In the genomic region with DNA sequence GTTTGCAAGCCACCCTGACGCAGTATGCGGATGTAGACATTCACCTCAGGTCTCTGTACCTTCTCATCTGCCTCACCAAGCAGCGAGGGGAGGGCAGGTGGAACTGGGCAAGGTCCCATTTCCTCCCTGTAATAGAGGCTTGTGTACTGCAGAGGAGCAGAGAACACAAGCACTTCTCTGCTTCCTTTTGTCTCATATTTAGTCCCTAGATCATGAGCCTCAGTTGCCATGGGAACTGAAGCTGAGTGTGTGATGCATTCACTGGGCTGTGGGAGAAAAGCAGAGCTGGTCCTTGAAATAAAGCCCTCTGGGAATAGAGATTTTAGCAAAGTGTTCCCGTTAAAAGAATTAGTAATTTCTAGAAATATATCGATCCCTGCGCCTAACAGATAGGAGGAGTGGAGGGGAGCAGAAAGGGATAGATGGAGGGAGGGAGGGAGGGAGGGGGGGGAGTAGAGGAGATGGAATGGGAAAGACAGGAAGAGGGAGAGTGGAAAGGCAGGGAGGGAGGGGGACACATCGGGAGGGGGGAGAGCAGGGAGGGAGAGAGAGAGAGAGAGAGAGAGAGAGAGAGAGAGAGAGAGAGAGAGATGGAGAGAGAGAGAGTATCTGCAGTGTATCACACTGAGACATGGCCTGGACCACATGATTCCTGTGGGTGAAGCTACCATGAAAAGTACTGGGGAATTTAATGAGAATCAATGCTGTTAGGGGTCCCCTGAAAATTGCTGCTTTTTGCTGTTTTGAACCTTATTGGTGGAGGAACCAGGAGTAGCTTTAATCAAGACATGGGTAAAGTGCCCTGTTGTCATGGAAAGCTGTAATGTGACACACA, we compare ENCODE assay signal across 7 mouse cellular contexts.
DNase-seq lines count a peak whose midpoint lies in the region; ATAC-seq lines count a peak whose summit lies in the region.
"Not testable (repeated sequence)": the region's sequence is repeated elsewhere in the genome, so short reads cannot be mapped to it uniquely, and the experiment has no call there.

No protein-coding gene starts in this region.

- not testable (repeated sequence) for H3K9me3 ChIP-seq in embryonic facial prominence, embryonic 14.5 days (ENCODE audit: control insufficient read depth, low read length); forebrain, embryonic 14.5 days (replicated peaks; ENCODE audit: control insufficient read depth, low read length); hindbrain, embryonic 14.5 days (ENCODE audit: control insufficient read depth, low read length); midbrain, embryonic 11.5 days (ENCODE audit: control insufficient read depth, low read length); midbrain, embryonic 15.5 days; neural tube, embryonic 12.5 days

- not testable (repeated sequence) for H3K27ac ChIP-seq in embryonic facial prominence, embryonic 14.5 days (replicated peaks; ENCODE audit: low read depth, low read length); forebrain, embryonic 14.5 days (ENCODE audit: low read depth, low read length); hindbrain, embryonic 14.5 days; midbrain, embryonic 11.5 days (ENCODE audit: low read depth, low read length); midbrain, embryonic 15.5 days; neural tube, embryonic 12.5 days

- not testable (repeated sequence) for H3K27me3 ChIP-seq in embryonic facial prominence, embryonic 14.5 days (replicated peaks; ENCODE audit: control insufficient read depth, insufficient read depth, low read length); forebrain, embryonic 14.5 days (replicated peaks; ENCODE audit: control insufficient read depth, insufficient read depth, low read length); hindbrain, embryonic 14.5 days (ENCODE audit: control insufficient read depth, insufficient read depth, low read length); midbrain, embryonic 11.5 days (ENCODE audit: control insufficient read depth, insufficient read depth, low read length); midbrain, embryonic 15.5 days (replicated peaks); neural tube, embryonic 12.5 days (replicated peaks)

- not testable (repeated sequence) for H3K4me3 ChIP-seq in embryonic facial prominence, embryonic 14.5 days (ENCODE audit: low read depth, low read length); forebrain, embryonic 14.5 days (ENCODE audit: low read depth, low read length); hindbrain, embryonic 14.5 days (replicated peaks; ENCODE audit: low read length); midbrain, embryonic 11.5 days (ENCODE audit: low read depth, low read length); midbrain, embryonic 15.5 days; neural tube, embryonic 12.5 days

- ATAC-seq in embryonic facial prominence, embryonic 14.5 days (ENCODE audit: low read depth) = peak; percentile 74; the same call in 1 of the 2 replicates
- ATAC-seq in forebrain, embryonic 14.5 days = peak; percentile 92
- ATAC-seq in frontal cortex, adult (ENCODE audit: low TSS enrichment) = peak; percentile 97
- ATAC-seq in hindbrain, embryonic 14.5 days (ENCODE audit: low FRiP score) = peak; percentile 87
- ATAC-seq in midbrain, embryonic 11.5 days (ENCODE audit: low FRiP score) = peak; percentile 86
- ATAC-seq in midbrain, embryonic 15.5 days (replicated peaks) = peak; percentile 93
- ATAC-seq in neural tube, embryonic 12.5 days (ENCODE audit: low FRiP score, low read depth) = peak; percentile 87

- not testable (repeated sequence) for H3K9ac ChIP-seq in embryonic facial prominence, embryonic 14.5 days (ENCODE audit: low read depth, low read length); forebrain, embryonic 14.5 days (ENCODE audit: low read length); hindbrain, embryonic 14.5 days; midbrain, embryonic 11.5 days (ENCODE audit: low read length); midbrain, embryonic 15.5 days; neural tube, embryonic 12.5 days

- not testable (repeated sequence) for H3K36me3 ChIP-seq in embryonic facial prominence, embryonic 14.5 days (ENCODE audit: control insufficient read depth, insufficient read depth, low read length); forebrain, embryonic 14.5 days (ENCODE audit: control insufficient read depth, insufficient read depth, low read length); hindbrain, embryonic 14.5 days (replicated peaks; ENCODE audit: control insufficient read depth, insufficient read depth); midbrain, embryonic 11.5 days (ENCODE audit: control insufficient read depth, insufficient read depth, low read length); midbrain, embryonic 15.5 days (replicated peaks); neural tube, embryonic 12.5 days

- H3K4me2 ChIP-seq in embryonic facial prominence, embryonic 14.5 days (ENCODE audit: low read depth, low read length); forebrain, embryonic 14.5 days (ENCODE audit: low read length); hindbrain, embryonic 14.5 days (replicated peaks); midbrain, embryonic 11.5 days; midbrain, embryonic 15.5 days; neural tube, embryonic 12.5 days (replicated peaks): not testable (repeated sequence)

- not testable (repeated sequence) for DNase-seq in embryonic facial prominence, embryonic 14.5 days (ENCODE audit: low spot score); forebrain, embryonic 14.5 days (ENCODE audit: low spot score); hindbrain, embryonic 14.5 days (ENCODE audit: low spot score); midbrain, embryonic 11.5 days (ENCODE audit: low spot score, missing footprints)

- no CpG with 5 or more reads among the region's 7 CpGs for WGBS in embryonic facial prominence, embryonic 14.5 days
- WGBS in forebrain, embryonic 14.5 days = 20% methylated on average over 1 of the region's 7 CpGs
- WGBS in hindbrain, embryonic 14.5 days = no CpG with 5 or more reads among the region's 7 CpGs
- no CpG with 5 or more reads among the region's 7 CpGs for WGBS in midbrain, embryonic 11.5 days
- 0% methylated on average over 1 of the region's 7 CpGs for WGBS in midbrain, embryonic 15.5 days
- WGBS in neural tube, embryonic 12.5 days = 40% methylated on average over 1 of the region's 7 CpGs

- H3K4me1 ChIP-seq in embryonic facial prominence, embryonic 14.5 days (ENCODE audit: control insufficient read depth, insufficient read depth, low read length); forebrain, embryonic 14.5 days (ENCODE audit: control insufficient read depth, insufficient read depth, low read length); hindbrain, embryonic 14.5 days (replicated peaks; ENCODE audit: control insufficient read depth, insufficient read depth, low read length); midbrain, embryonic 11.5 days (ENCODE audit: control insufficient read depth, insufficient read depth, low read length); midbrain, embryonic 15.5 days; neural tube, embryonic 12.5 days: not testable (repeated sequence)
